Mouse (Mus musculus): ENCODE results near the gene Spred2.

The Spred2 gene

GRCm38 (mm10) chr11:19952963-19953362 is 28.8 kb downstream of the Spred2 start:
- in situ Hi-C loops (cut with MboI): no loop called here

- in situ Hi-C loops (cut with MboI): no loop called here
Measured at GRCm38 (mm10) chr11:19953919-19954318, 29.7 kb downstream of the Spred2 start.

GRCm38 (mm10) chr11:19955069-19955468 is 30.9 kb downstream of the Spred2 start:
- in situ Hi-C loops (cut with MboI): no loop called here

- in situ Hi-C loops (cut with MboI): no loop called here
Measured at GRCm38 (mm10) chr11:19955701-19956100, 31.5 kb downstream of the Spred2 start.

- in situ Hi-C loops (cut with MboI): no loop called here
Measured at GRCm38 (mm10) chr11:19959006-19959405, 34.8 kb downstream of the Spred2 start.

- in situ Hi-C loops (cut with MboI): no loop called here
Measured at GRCm38 (mm10) chr11:19959897-19960296, 35.7 kb downstream of the Spred2 start.

GRCm38 (mm10) chr11:19960541-19960940 is 36.4 kb downstream of the Spred2 start:
- in situ Hi-C loops (cut with MboI): no loop called here

- in situ Hi-C loops (cut with MboI): no loop called here
Measured at GRCm38 (mm10) chr11:19961088-19961487, 36.9 kb downstream of the Spred2 start.

- in situ Hi-C loops (cut with MboI): no loop called here
Measured at GRCm38 (mm10) chr11:19961766-19962365, 37.7 kb downstream of the Spred2 start.

GRCm38 (mm10) chr11:19962796-19963195 is 38.6 kb downstream of the Spred2 start:
- in situ Hi-C loops (cut with MboI): no loop called here

- in situ Hi-C loops (cut with MboI): no loop called here
Measured at GRCm38 (mm10) chr11:19963717-19964141, 39.6 kb downstream of the Spred2 start.

- in situ Hi-C loops (cut with MboI): no loop called here
Measured at GRCm38 (mm10) chr11:19964333-19964732, 40.2 kb downstream of the Spred2 start.

GRCm38 (mm10) chr11:19965037-19965611 is 40.9 kb downstream of the Spred2 start:
- in situ Hi-C loops (cut with MboI): loop anchor here (5.0 kb wide), 1 partner anchor 38 kb away; no protein-coding TSS in a partner anchor

- in situ Hi-C loops (cut with MboI): loop anchor here (5.0 kb wide), 1 partner anchor 38 kb away; no protein-coding TSS in a partner anchor
Measured at GRCm38 (mm10) chr11:19965664-19966063, 41.5 kb downstream of the Spred2 start.

- in situ Hi-C loops (cut with MboI): loop anchor here (5.0 kb wide), 1 partner anchor 39 kb away; no protein-coding TSS in a partner anchor
Measured at GRCm38 (mm10) chr11:19966294-19966693, 42.1 kb downstream of the Spred2 start.

GRCm38 (mm10) chr11:19969584-19969983 is 45.4 kb downstream of the Spred2 start:
- in situ Hi-C loops (cut with MboI): loop anchor here (5.0 kb wide), 1 partner anchor 42 kb away; no protein-coding TSS in a partner anchor

GRCm38 (mm10) chr11:19971954-19972750 is 48.0 kb downstream of the Spred2 start:
- in situ Hi-C loops (cut with MboI): no loop called here

- in situ Hi-C loops (cut with MboI): no loop called here
Measured at GRCm38 (mm10) chr11:19973032-19973790, 49.0 kb downstream of the Spred2 start.

- in situ Hi-C loops (cut with MboI): no loop called here
Measured at GRCm38 (mm10) chr11:19976032-19976431, 51.9 kb downstream of the Spred2 start.

GRCm38 (mm10) chr11:19977687-19978086 is 53.5 kb downstream of the Spred2 start:
- in situ Hi-C loops (cut with MboI): no loop called here

- in situ Hi-C loops (cut with MboI): no loop called here
Measured at GRCm38 (mm10) chr11:19979338-19979737, 55.2 kb downstream of the Spred2 start.

- in situ Hi-C loops (cut with MboI): no loop called here
Measured at GRCm38 (mm10) chr11:19982113-19982512, 57.9 kb downstream of the Spred2 start.

All from mature B cell (primary cell).